Mouse (Mus musculus) heart, embryonic 11.5 days (tissue): ENCODE measurements around the gene Hrc. TPM values are rescaled to one million over a fixed set of nuclear protein-coding genes. Genes with fewer than 3 reads are reported as not detected.

Experiments used
- ATAC-seq: fragments of 200-750 bp; cut with Nextera tagmentation; replicated peaks from 2 replicates; pipeline ENCODE4 v1.8.0; 2017; ENCODE audit warnings: moderate library complexity; ENCODE audit not compliant: insufficient number of reproducible peaks, low FRiP score, low TSS enrichment
- H3K27ac ChIP-seq: fragments of 300-500 bp; sonication (generic); 2 replicates; pipeline ENCODE4 v1.5.1; 2014; ENCODE audit warnings: mild to moderate bottlenecking, low read depth, low read length
- H3K27me3 ChIP-seq: fragments of 300-500 bp; sonication (generic); 2 replicates; pipeline ENCODE4 v1.6.1; 2014; ENCODE audit warnings: mild to moderate bottlenecking, low read length, mixed read lengths; ENCODE audit not compliant: control insufficient read depth, insufficient read depth
- H3K36me3 ChIP-seq: fragments of 300-500 bp; sonication (generic); 2 replicates; pipeline ENCODE4 v1.6.1; 2014; ENCODE audit warnings: mild to moderate bottlenecking, low read length, moderate library complexity, mixed read lengths; ENCODE audit not compliant: control insufficient read depth, insufficient read depth
- H3K4me1 ChIP-seq: fragments of 300-500 bp; sonication (generic); 2 replicates; pipeline ENCODE4 v1.6.1; 2014; ENCODE audit warnings: low read length; ENCODE audit not compliant: control insufficient read depth, insufficient read depth
- H3K4me2 ChIP-seq: fragments of 300-500 bp; sonication (generic); 2 replicates; pipeline ENCODE4 v1.6.1; 2014; ENCODE audit warnings: mild to moderate bottlenecking, moderate library complexity
- H3K4me3 ChIP-seq: fragments of 300-500 bp; sonication (generic); 2 replicates; pipeline ENCODE4 v1.5.1; 2014; ENCODE audit warnings: low read depth, low read length
- H3K9ac ChIP-seq: fragments of 300-500 bp; sonication (generic); 2 replicates; pipeline ENCODE4 v1.6.1; 2014; ENCODE audit warnings: mild to moderate bottlenecking, low read depth, low read length, moderate library complexity
- H3K9me3 ChIP-seq: fragments of 300-500 bp; sonication (generic); replicated peaks from 2 replicates; pipeline ENCODE4 v1.6.1; 2016; ENCODE audit warnings: low read length; ENCODE audit not compliant: control insufficient read depth
- WGBS: fragments of 180-500 bp; shearing (Covaris S2); extraction: QIAGEN DNeasy Blood & Tissue Kit; methylation state at CpG from one replicate; pipeline ENCODE4 v1.1.7; 2014; ENCODE audit not compliant: insufficient replicate concordance; 5-methylcytosine and 5-hydroxymethylcytosine counted together
- polyA plus RNA-seq: library from polyadenylated mRNA; unstranded; fragments of >200 nt; fragmentation: Nextera tagmentation; extraction: Ambion mirVana; gene quantifications from 2 replicates; pipeline ENCODE4 v1.2.1, GENCODE M21; 2014

Hrc gene
- 24.3 and 30.1 TPM in 2 replicates for polyA plus RNA-seq

GRCm38 (mm10) chr7:45335056-45335455 is at the start of gene Hrc:
Gene Hrc, plus strand, starts transcription at chr7:45335290.
- Histone ChIP-seq H3K36me3 (no peaks in the 10 kb centered on the region), H3K9me3 (no peaks in the 10 kb centered on the region), H3K4me2 (peak within 1 kb of the TSS; percentile 83), H3K4me1 (peaks cover 55% of the 10 kb centered on the region), H3K27me3 (no peaks in the 10 kb centered on the region), H3K4me3 (peak within 1 kb of the TSS; percentile 64), H3K9ac (peak within 1 kb of the TSS; percentile 78), H3K27ac (peak within 1 kb of the TSS; percentile 89)
- WGBS: 19% methylated on average over 5 of the region's 5 CpGs
- no peak; the same call in 1 of the 2 replicates for ATAC-seq

GRCm38 (mm10) chr7:45286486-45286885 is 48.6 kb upstream of the Hrc start:
- no peak overlapping the region for H3K4me3 ChIP-seq
- H3K4me2 ChIP-seq: no peak overlapping the region
- H3K9me3 ChIP-seq: no peaks in the 10 kb centered on the region; the same call in 1 of the 2 replicates
- no peak for ATAC-seq
- no peaks in the 10 kb centered on the region for H3K4me1 ChIP-seq
- H3K27ac ChIP-seq: no peak overlapping the region
- H3K27me3 ChIP-seq: peaks cover 3% of the 10 kb centered on the region; the same call in 1 of the 2 replicates
- no peak overlapping the region for H3K9ac ChIP-seq
- H3K36me3 ChIP-seq: no peaks in the 10 kb centered on the region
- 77% methylated on average over 13 of the region's 13 CpGs for WGBS

GRCm38 (mm10) chr7:45296626-45297025 is 38.5 kb upstream of the Hrc start:
- H3K36me3 ChIP-seq: no peaks in the 10 kb centered on the region
- 76% methylated on average over 1 of the region's 1 CpGs for WGBS
- no peak overlapping the region for H3K4me2 ChIP-seq
- no peaks in the 10 kb centered on the region for H3K4me1 ChIP-seq
- no peak for ATAC-seq
- no peaks in the 10 kb centered on the region for H3K27me3 ChIP-seq
- no peak overlapping the region for H3K4me3 ChIP-seq
- H3K27ac ChIP-seq: no peak overlapping the region
- H3K9me3 ChIP-seq: no peaks in the 10 kb centered on the region
- H3K9ac ChIP-seq: no peak overlapping the region

- no peak for ATAC-seq
- H3K9ac ChIP-seq: no peak overlapping the region
- WGBS: 64% methylated on average over 3 of the region's 3 CpGs
- H3K4me3 ChIP-seq: no peak overlapping the region
- no peaks in the 10 kb centered on the region for H3K27me3 ChIP-seq
- H3K9me3 ChIP-seq: no peaks in the 10 kb centered on the region
- no peak overlapping the region for H3K27ac ChIP-seq
- no peaks in the 10 kb centered on the region for H3K4me1 ChIP-seq
- H3K4me2 ChIP-seq: no peak overlapping the region
- H3K36me3 ChIP-seq: no peaks in the 10 kb centered on the region
These were observed 37.5 kb upstream of the Hrc start for GRCm38 (mm10) chr7:45297563-45297962.

GRCm38 (mm10) chr7:45299752-45300151 is 35.3 kb upstream of the Hrc start:
- Histone ChIP-seq H3K9me3 (no peaks in the 10 kb centered on the region), H3K4me2 (no peak overlapping the region), H3K36me3 (no peaks in the 10 kb centered on the region), H3K4me1 (0 out of 2 replicates have a peak, but pooled peaks cover under 1% of the 10 kb centered on the region), H3K27me3 (no peaks in the 10 kb centered on the region), H3K27ac (no peak overlapping the region), H3K9ac (no peak overlapping the region), H3K4me3 (no peak overlapping the region)
- 13% methylated on average over 5 of the region's 5 CpGs for WGBS
- 0 out of 2 replicates have a peak, but pooled peaks have one; percentile 55 for ATAC-seq

- no peak overlapping the region for H3K4me2 ChIP-seq
- no peak overlapping the region for H3K9ac ChIP-seq
- 0 out of 2 replicates have a peak, but pooled peaks cover 3% of the 10 kb centered on the region for H3K4me1 ChIP-seq
- H3K36me3 ChIP-seq: no peaks in the 10 kb centered on the region
- no peak overlapping the region for H3K4me3 ChIP-seq
- no peak overlapping the region for H3K27ac ChIP-seq
- WGBS: 18% methylated on average over 6 of the region's 6 CpGs
- no peaks in the 10 kb centered on the region for H3K9me3 ChIP-seq
- no peaks in the 10 kb centered on the region for H3K27me3 ChIP-seq
- no peak for ATAC-seq
These were observed 34.8 kb upstream of the Hrc start for GRCm38 (mm10) chr7:45300270-45300669.

GRCm38 (mm10) chr7:45302626-45303025 is 32.5 kb upstream of the Hrc start:
- Histone ChIP-seq H3K27me3 (no peaks in the 10 kb centered on the region), H3K36me3 (no peaks in the 10 kb centered on the region), H3K27ac (no peak overlapping the region), H3K4me3 (no peak overlapping the region), H3K4me1 (0 out of 2 replicates have a peak, but pooled peaks cover 3% of the 10 kb centered on the region), H3K9ac (no peak overlapping the region), H3K9me3 (no peaks in the 10 kb centered on the region), H3K4me2 (no peak overlapping the region)
- 80% methylated on average over 8 of the region's 8 CpGs for WGBS
- no peak for ATAC-seq

- no peaks in the 10 kb centered on the region for H3K36me3 ChIP-seq
- no peak overlapping the region for H3K27ac ChIP-seq
- 25% methylated on average over 11 of the region's 13 CpGs for WGBS
- 0 out of 2 replicates have a peak, but pooled peaks cover 3% of the 10 kb centered on the region for H3K4me1 ChIP-seq
- ATAC-seq: peak; percentile 9; the same call in 1 of the 2 replicates
- no peaks in the 10 kb centered on the region for H3K27me3 ChIP-seq
- H3K4me2 ChIP-seq: no peak overlapping the region; the same call in 1 of the 2 replicates
- H3K4me3 ChIP-seq: no peak overlapping the region
- no peaks in the 10 kb centered on the region for H3K9me3 ChIP-seq
- H3K9ac ChIP-seq: no peak overlapping the region
These were observed 30.2 kb upstream of the Hrc start for GRCm38 (mm10) chr7:45304869-45305268.

GRCm38 (mm10) chr7:45305275-45305674 is 29.8 kb upstream of the Hrc start:
- Histone ChIP-seq H3K4me1 (0 out of 2 replicates have a peak, but pooled peaks cover 3% of the 10 kb centered on the region), H3K4me3 (no peak overlapping the region), H3K9me3 (no peaks in the 10 kb centered on the region), H3K27ac (no peak overlapping the region), H3K27me3 (no peaks in the 10 kb centered on the region), H3K9ac (no peak overlapping the region), H3K36me3 (no peaks in the 10 kb centered on the region), H3K4me2 (no peak overlapping the region; the same call in 1 of the 2 replicates)
- WGBS: 9% methylated on average over 17 of the region's 17 CpGs
- peak; percentile 2; the same call in 1 of the 2 replicates for ATAC-seq
